Mouse (Mus musculus) ES-E14 (cell line): ENCODE data around the gene Scfd2.

Experiments used
- CHD2 ChIP-seq: IDR thresholded peaks from 2 replicates; pipeline ENCODE4 v1.6.1; 2014; ENCODE audit warnings: mild to moderate bottlenecking, low read depth, low read length, inconsistent platforms
- HCFC1 ChIP-seq: IDR thresholded peaks from 2 replicates; pipeline ENCODE4 v1.6.1; 2012; ENCODE audit warnings: low read length, inconsistent platforms, borderline replicate concordance; ENCODE audit not compliant: insufficient read depth
- MAFK ChIP-seq: IDR thresholded peaks from 2 replicates; pipeline ENCODE4 v1.6.1; 2014; ENCODE audit warnings: mild to moderate bottlenecking, low read depth, low read length, inconsistent platforms; ENCODE audit not compliant: insufficient read depth
- ZC3H11A ChIP-seq: IDR thresholded peaks from 2 replicates; pipeline ENCODE4 v1.6.1; 2012; ENCODE audit warnings: low read depth, mild to moderate bottlenecking, inconsistent platforms, low read length, borderline replicate concordance
- ZNF384 ChIP-seq: IDR thresholded peaks from 2 replicates; pipeline ENCODE4 v1.6.1; 2012; ENCODE audit warnings: low read depth, low read length, inconsistent platforms

DNA sequence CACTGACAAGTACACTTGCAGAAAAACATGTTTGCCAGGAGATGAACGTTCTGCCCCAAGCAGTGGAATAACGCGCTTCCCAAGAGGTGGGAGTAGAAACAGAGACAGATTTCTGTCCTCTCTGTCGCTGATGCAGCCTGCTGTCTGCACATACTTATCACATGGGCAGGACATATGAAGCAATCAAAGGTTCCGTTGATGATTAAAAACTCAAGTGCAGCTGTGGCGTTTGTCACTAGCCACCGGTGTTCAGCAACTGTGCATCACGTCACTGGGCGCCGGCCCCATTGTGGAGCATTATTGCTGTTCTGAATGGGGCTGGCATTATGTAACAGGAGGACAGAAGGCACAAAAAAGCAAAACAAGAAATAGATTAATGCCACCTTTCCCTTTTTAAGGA lies 348.4 kb downstream of the Scfd2 start:
- no peak for TF ChIP-seq CHD2
- TF ChIP-seq MAFK: no peak
- no peak for TF ChIP-seq ZC3H11A
- TF ChIP-seq HCFC1: no peak
- TF ChIP-seq ZNF384: no peak
